Mouse (Mus musculus) heart, postnatal 0 days (tissue): ENCODE results near the gene Msh2.

Experiments
- CTCF ChIP-seq: IDR thresholded peaks from 2 replicates; pipeline ENCODE4 v1.5.1; 2016; ENCODE audit warnings: antibody characterized with exemption, control low read depth, low read depth
- EP300 ChIP-seq: IDR thresholded peaks from 2 replicates; pipeline ENCODE4 v1.6.1; 2016; ENCODE audit warnings: antibody characterized with exemption, low read depth

DNA sequence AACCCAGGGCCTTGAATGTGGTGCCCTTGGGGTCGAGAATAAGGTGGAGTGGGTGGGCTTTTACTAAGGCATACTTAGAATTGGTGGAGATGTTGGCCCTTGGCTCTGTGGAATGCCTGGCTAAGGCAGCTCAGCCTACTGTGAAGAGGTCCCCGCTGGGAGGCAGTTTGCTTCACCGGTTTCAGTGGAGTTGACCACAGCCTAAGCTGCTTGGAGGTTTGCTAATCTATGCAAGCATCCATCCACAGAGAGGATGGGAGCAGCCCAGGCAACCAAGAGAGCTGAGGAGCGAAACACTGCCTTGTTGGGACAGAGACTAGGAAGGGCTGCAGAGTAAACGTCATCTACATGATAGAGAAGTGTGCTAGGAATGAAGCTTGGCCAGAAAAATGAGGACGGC is 24.7 kb downstream of the Msh2 start:
- TF ChIP-seq CTCF (no peak), EP300 (no peak)
